Mouse (Mus musculus): ENCODE results near the gene Mbd3.

DNA sequence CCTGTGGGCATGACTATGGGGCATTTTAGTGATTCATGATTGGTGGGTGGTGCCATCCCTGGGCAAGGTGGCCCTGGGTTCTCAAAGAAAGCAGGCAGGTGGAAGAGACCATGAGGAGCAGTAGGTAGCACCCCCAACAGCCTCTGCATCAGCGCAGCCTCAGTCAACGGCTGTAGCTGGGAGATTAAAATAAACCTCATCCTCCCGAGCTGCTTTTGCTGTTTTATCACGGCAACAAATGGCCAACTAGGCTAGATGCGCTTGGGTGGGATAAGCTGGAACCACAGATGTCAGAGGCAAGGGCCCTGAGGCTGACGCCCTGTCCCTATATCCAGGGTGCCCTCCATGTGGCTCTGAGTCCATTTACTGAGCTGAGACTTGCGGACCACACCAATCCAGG lies 14.6 kb downstream of the Mbd3 start:
- TF ChIP-seq CTCF (IDR thresholded peaks at IDR 0.05; ENCODE audit: low read depth, low read length) (no peak), POLR2A (IDR thresholded peaks at IDR 0.05; ENCODE audit: insufficient read depth, low read length) (no peak), EP300 (IDR thresholded peaks at IDR 0.05; ENCODE audit: insufficient read depth, low read depth, low read length) (no peak)

All from ES-Bruce4 (cell line).